Comparison of ENCODE assay signal across 8 mouse cellular contexts in genomic region chr19:46454126-46454880, GRCm38 (mm10). TPM values are rescaled to one million over a fixed set of nuclear protein-coding genes. Genes with fewer than 3 reads are reported as not detected.
DNase-seq lines count a peak whose midpoint lies in the region; ATAC-seq and TF ChIP-seq lines count a peak whose summit lies in the region.

No protein-coding gene starts in this region.

- no peak overlapping the region for H3K9ac ChIP-seq in heart, adult 2 months (ENCODE audit: low read depth, low read length)
- H3K9ac ChIP-seq in lung, postnatal 0 days (replicated peaks; ENCODE audit: low read depth): peak overlapping the region; percentile 19; the same call in 1 of the 2 replicates

- no peaks in the 10 kb centered on the region for H3K79me2 ChIP-seq in heart, adult 2 months (replicated peaks; ENCODE audit: control insufficient read depth, insufficient read depth, low read length)

- intact Hi-C loops in heart, adult 2 months (cut with DNase I): loop anchor here (2.0 kb wide), 2 partner anchors 24 to 48 kb away; no protein-coding TSS in a partner anchor
- intact Hi-C loops in heart, postnatal 36 days (cut with DNase I): no loop called here
- intact Hi-C loops in gastrocnemius, postnatal 14 days (cut with DNase I; ENCODE audit: low total_unique reads): no loop called here

- peaks cover 4% of the 10 kb centered on the region for H3K36me3 ChIP-seq in heart, adult 2 months (ENCODE audit: control insufficient read depth, insufficient read depth, low read length)
- peaks cover 7% of the 10 kb centered on the region; the same call in 1 of the 2 replicates for H3K36me3 ChIP-seq in thymus, adult 2 months (ENCODE audit: control insufficient read depth, insufficient read depth, low read length)
- no peaks in the 10 kb centered on the region for H3K36me3 ChIP-seq in lung, postnatal 0 days (ENCODE audit: insufficient read depth, low read length)

- peak; percentile 42 for ATAC-seq in lung, postnatal 0 days

- H3K27me3 ChIP-seq in heart, adult 2 months (ENCODE audit: control insufficient read depth, insufficient read depth, low read length): no peaks in the 10 kb centered on the region
- H3K27me3 ChIP-seq in thymus, adult 2 months (ENCODE audit: control insufficient read depth, insufficient read depth, low read length): no peaks in the 10 kb centered on the region
- no peaks in the 10 kb centered on the region for H3K27me3 ChIP-seq in lung, postnatal 0 days (replicated peaks; ENCODE audit: insufficient read depth, low read length)

- TF ChIP-seq CTCF in heart, adult 2 months (IDR thresholded peaks at IDR 0.05): no peak
- TF ChIP-seq CTCF in thymus, adult 2 months (IDR thresholded peaks at IDR 0.05; ENCODE audit: borderline replicate concordance, control insufficient read depth, extremely low read depth, insufficient read depth, low read length, poor library complexity): no peak
- TF ChIP-seq CTCF in lung, postnatal 0 days (IDR thresholded peaks at IDR 0.05): peak; percentile 9; the same call in 1 of the 2 replicates

- no peak for TF ChIP-seq EP300 in heart, adult 2 months (IDR thresholded peaks at IDR 0.05; ENCODE audit: insufficient read depth, low read depth, low read length)
- TF ChIP-seq EP300 in lung, postnatal 0 days (IDR thresholded peaks at IDR 0.05): no peak

- 35% methylated on average over 20 of the region's 20 CpGs for WGBS in heart, adult 2 months
- 74% methylated on average over 20 of the region's 20 CpGs for WGBS in thymus, adult 2 months
- WGBS in lung, postnatal 0 days: 20% methylated on average over 20 of the region's 20 CpGs

- DNase-seq in heart, adult 2 months: no peak
- DNase-seq in heart, postnatal 36 days: no peak
- peak; percentile 44 for DNase-seq in thymus, postnatal 4 days
- DNase-seq in thymus, adult 2 months: no peak
- DNase-seq in lung, postnatal 0 days (ENCODE audit: low spot score): peak; percentile 47
- no peak for DNase-seq in cerebellum, adult 11 months
- DNase-seq in ovary, postnatal 10 days (ENCODE audit: low spot score): no peak
- DNase-seq in gastrocnemius, postnatal 14 days: no peak

- no peak for TF ChIP-seq POLR2A in heart, adult 2 months (IDR thresholded peaks at IDR 0.05; ENCODE audit: insufficient read depth, low read depth, low read length)
- TF ChIP-seq POLR2A in thymus, adult 2 months (IDR thresholded peaks at IDR 0.05; ENCODE audit: control insufficient read depth, extremely low read depth, insufficient read depth, low read length, poor library complexity): no peak

- H3K27ac ChIP-seq in heart, adult 2 months: peak overlapping the region; percentile 67
- H3K27ac ChIP-seq in thymus, adult 2 months (ENCODE audit: control insufficient read depth, insufficient read depth, low read length): no peak overlapping the region
- peak overlapping the region; percentile 92 for H3K27ac ChIP-seq in lung, postnatal 0 days (ENCODE audit: low read length)

- no peaks in the 10 kb centered on the region for H3K9me3 ChIP-seq in lung, postnatal 0 days (ENCODE audit: low read length)

- no peak overlapping the region for H3K4me3 ChIP-seq in heart, adult 2 months
- H3K4me3 ChIP-seq in thymus, adult 2 months (ENCODE audit: control insufficient read depth, insufficient read depth, low read length): no peak overlapping the region
- H3K4me3 ChIP-seq in lung, postnatal 0 days (ENCODE audit: low read depth, low read length): no peak overlapping the region

- H3K4me1 ChIP-seq in heart, adult 2 months (ENCODE audit: control insufficient read depth, insufficient read depth, low read length): peaks cover 49% of the 10 kb centered on the region
- peaks cover 16% of the 10 kb centered on the region for H3K4me1 ChIP-seq in thymus, adult 2 months (replicated peaks; ENCODE audit: control insufficient read depth, insufficient read depth, low read length)
- H3K4me1 ChIP-seq in lung, postnatal 0 days (ENCODE audit: insufficient read depth, low read depth, low read length): peaks cover 41% of the 10 kb centered on the region

- peak overlapping the region; percentile 6; the same call in 1 of the 2 replicates for H3K4me2 ChIP-seq in lung, postnatal 0 days (replicated peaks; ENCODE audit: low read depth, low read length)

RNA-seq across cellular contexts. Expression of gene Trim8, which starts 47.2 kb away (rescaled TPM):
- 10 to 100 TPM; 39.2 to 39.8 TPM for total RNA-seq in heart, adult 2 months (2021)
- 17.2 and 24.1 TPM in 2 replicates for polyA plus RNA-seq in heart, adult 2 months (2012; rRNA removed)
- 10 to 100 TPM; 38.7 to 40.0 TPM for total RNA-seq in heart, postnatal 36 days (2021)
- 57.9 and 78.2 TPM in 2 replicates for polyA plus RNA-seq in thymus, adult 2 months (2012; rRNA removed)
- 34.1 and 34.8 TPM in 2 replicates for polyA plus RNA-seq in lung, postnatal 0 days (2015; fragmentation: Nextera tagmentation; extraction: Ambion mirVana)
- total RNA-seq in gastrocnemius, postnatal 14 days (2021): 10 to 100 TPM; 20.1 to 23.1 TPM

RNA-seq across cellular contexts. Expression of gene Sufu, which starts 57.6 kb away (rescaled TPM):
- 10 to 100 TPM; 10.6 to 11.0 TPM for total RNA-seq in heart, adult 2 months (2021)
- polyA plus RNA-seq in heart, adult 2 months (2012; rRNA removed): 8.7 and 9.0 TPM in 2 replicates
- 10 to 100 TPM; 10.8 to 12.7 TPM for total RNA-seq in heart, postnatal 36 days (2021)
- polyA plus RNA-seq in thymus, adult 2 months (2012; rRNA removed): 31.3 and 40.8 TPM in 2 replicates
- 13.1 and 14.2 TPM in 2 replicates for polyA plus RNA-seq in lung, postnatal 0 days (2015; fragmentation: Nextera tagmentation; extraction: Ambion mirVana)
- 1 to 10 TPM; 7.6 to 9.1 TPM for total RNA-seq in gastrocnemius, postnatal 14 days (2021)

RNA-seq across cellular contexts. Expression of gene Actr1a, which starts 58.8 kb away (rescaled TPM):
- 10 to 100 TPM; 82.1 to 90.5 TPM for total RNA-seq in heart, adult 2 months (2021)
- 73.3 and 104 TPM in 2 replicates for polyA plus RNA-seq in heart, adult 2 months (2012; rRNA removed)
- 10 to 100 TPM; 88.4 to 97.0 TPM for total RNA-seq in heart, postnatal 36 days (2021)
- polyA plus RNA-seq in thymus, adult 2 months (2012; rRNA removed): 163 and 164 TPM in 2 replicates
- 98.2 and 104 TPM in 2 replicates for polyA plus RNA-seq in lung, postnatal 0 days (2015; fragmentation: Nextera tagmentation; extraction: Ambion mirVana)
- total RNA-seq in gastrocnemius, postnatal 14 days (2021): 10 to 100 TPM; 58.6 to 62.7 TPM

Comparison
In these comparisons a context has a peak if more than half of its experiments do, and no peak if none do; other contexts are left out.
1. DNase-seq: peak in thymus, postnatal 4 days (single experiment) and lung, postnatal 0 days (single experiment); none in heart, adult 2 months (0 of 2), heart, postnatal 36 days (0 of 2), thymus, adult 2 months (single experiment), cerebellum, adult 11 months (single experiment), ovary, postnatal 10 days (single experiment) and gastrocnemius, postnatal 14 days (single experiment).